Mouse (Mus musculus) pancreas, adult 10 weeks (tissue): ENCODE data around the gene Shkbp1. TPM values are rescaled to one million over a fixed set of nuclear protein-coding genes. Genes with fewer than 3 reads are reported as not detected.

Experiments used
- polyA plus RNA-seq: library from polyadenylated mRNA; stranded (reverse); fragments of 350-450 nt; fragmentation: Illumina TruSeq; extraction: RNeasy Lipid Tissue Mini Kit (QIAGEN cat#74804); gene quantifications from one replicate; pipeline ENCODE4 v1.2.3, GENCODE M21; 2015; ENCODE audit warnings: low read depth, low replicate concordance; ENCODE audit not compliant: insufficient read depth

The Shkbp1 gene
- 11.7 TPM for polyA plus RNA-seq

GRCm38 (mm10) chr7:27355745-27356240 lies at the start of gene Shkbp1:
Shkbp1 (minus strand) TSS chr7:27356019.

GRCm38 (mm10) chr7:27356861-27357594 lies 1.2 kb upstream of the Shkbp1 start, which contains the start of gene Gm20479:
Gm20479 (minus strand) TSS chr7:27357419.

GRCm38 (mm10) chr7:27337175-27337853 lies 18.5 kb downstream of the Shkbp1 start, which contains the start of gene Ltbp4:
Ltbp4 (minus strand) TSS chr7:27337692.

Other genes starting within 250 kb of the Shkbp1 start
- gene Cyp2f2, start 236.1 kb downstream of the Shkbp1 start, polyA plus RNA-seq, result 1.2 TPM
- not detected for gene Cyp2t4, start 202.3 kb downstream of the Shkbp1 start, polyA plus RNA-seq
- gene Egln2, start 189.2 kb downstream of the Shkbp1 start, polyA plus RNA-seq, result 21.7 TPM
- gene Rab4b, start 177.1 kb downstream of the Shkbp1 start, polyA plus RNA-seq, result 15.1 TPM
- not detected for gene Gm21983, start 174.9 kb downstream of the Shkbp1 start, polyA plus RNA-seq
- not detected for gene Mia, start 174.9 kb downstream of the Shkbp1 start, polyA plus RNA-seq
- gene BC024978, start 160.2 kb downstream of the Shkbp1 start, polyA plus RNA-seq, result 4.9 TPM
- 27.5 TPM for gene Snrpa, start 159.7 kb downstream of the Shkbp1 start, polyA plus RNA-seq
- gene Itpkc, start 127.4 kb downstream of the Shkbp1 start, polyA plus RNA-seq, result 2.8 TPM
- 10.6 TPM for gene Coq8b, start 123.0 kb downstream of the Shkbp1 start, polyA plus RNA-seq
- 4.9 TPM for gene Numbl, start 97.6 kb downstream of the Shkbp1 start, polyA plus RNA-seq
- gene Ltbp4, start 18.3 kb downstream of the Shkbp1 start, polyA plus RNA-seq, result 121 TPM
- gene Gm20479, start 1.4 kb upstream of the Shkbp1 start, polyA plus RNA-seq, result not detected
- 2.4 TPM for gene Sptbn4, start 91.7 kb upstream of the Shkbp1 start, polyA plus RNA-seq
- gene Blvrb, start 92.0 kb upstream of the Shkbp1 start, polyA plus RNA-seq, result 9.3 TPM
- gene Sertad3, start 117.7 kb upstream of the Shkbp1 start, polyA plus RNA-seq, result 2.8 TPM
- gene Sertad1, start 130.9 kb upstream of the Shkbp1 start, polyA plus RNA-seq, result 8.8 TPM
- 0.46 TPM for gene Prx, start 143.3 kb upstream of the Shkbp1 start, polyA plus RNA-seq
- not detected for gene Hipk4, start 167.2 kb upstream of the Shkbp1 start, polyA plus RNA-seq
- 35.8 TPM for gene Pld3, start 197.2 kb upstream of the Shkbp1 start, polyA plus RNA-seq
- 3.6 TPM for gene 2310022A10Rik, start 197.2 kb upstream of the Shkbp1 start, polyA plus RNA-seq
- 25.0 TPM for gene Akt2, start 235.5 kb upstream of the Shkbp1 start, polyA plus RNA-seq